Mouse (Mus musculus) liver, adult 2 months (tissue): Measurements from ENCODE around the gene Rnf34.

Source experiments
- CTCF ChIP-seq: fragments of 200-500 bp; IDR thresholded peaks from 2 replicates; pipeline ENCODE4 v1.5.1; 2011; ENCODE audit warnings: low read depth, low read length, control low read depth
- POLR2A ChIP-seq: fragments of 200-500 bp; IDR thresholded peaks from 2 replicates; pipeline ENCODE4 v1.6.1; 2011; ENCODE audit warnings: low read length, control low read depth; ENCODE audit not compliant: insufficient read depth; ENCODE audit errors: extremely low read depth

- peak; percentile 27 for TF ChIP-seq CTCF
- TF ChIP-seq POLR2A = no peak
These were observed 613 bp downstream of the Rnf34 start for GRCm38 (mm10) chr5:122850319-122851002.
